Mouse (Mus musculus): Measurements from ENCODE around the gene Gm28372. TPM values are rescaled to one million over a fixed set of nuclear protein-coding genes. Genes with fewer than 3 reads are reported as not detected.
A peak's percentile ranks its signal among the peaks of the same experiment; 100 is the strongest.

Gm28372 gene
- total RNA-seq, 1 experiment from 2014 or later = not detected

- DNase-seq = no peak
These were observed 46.2 kb downstream of the Gm28372 start for GRCm38 (mm10) chr2:130451086-130451726.

- DNase-seq = no peak
These were observed 46.7 kb downstream of the Gm28372 start for GRCm38 (mm10) chr2:130451727-130452090.

- no peak for DNase-seq
These were observed 47.2 kb downstream of the Gm28372 start for GRCm38 (mm10) chr2:130452266-130452665.

GRCm38 (mm10) chr2:130453421-130453820, 48.4 kb downstream of the Gm28372 start:
- no peak for DNase-seq

GRCm38 (mm10) chr2:130454748-130455370, 49.8 kb downstream of the Gm28372 start:
- peak; percentile 20 for DNase-seq

Other genes starting within 250 kb of the Gm28372 start
- gene Snrpb, start 225.8 kb upstream of the Gm28372 start, total RNA-seq (2021) = 182 and 196 TPM in 2 replicates
- gene Tmc2, start 210.0 kb upstream of the Gm28372 start, total RNA-seq (2021) = not detected in 2 replicates
- 115 and 124 TPM in 2 replicates for gene Nop56, start 130.8 kb upstream of the Gm28372 start, total RNA-seq (2021)
- gene Idh3b, start 120.7 kb upstream of the Gm28372 start, total RNA-seq (2021) = 729 and 784 TPM in 2 replicates
- 3.6 and 4.2 TPM in 2 replicates for gene Ebf4, start 110.1 kb upstream of the Gm28372 start, total RNA-seq (2021)
- gene Cpxm1, start 7.7 kb upstream of the Gm28372 start, total RNA-seq (2021) = 10.2 and 12.2 TPM in 2 replicates
- not detected in 2 replicates for gene 1700020A23Rik, start within 50 bp of the Gm28372 start, total RNA-seq (2021)
- gene Tmem239, start 1.2 kb downstream of the Gm28372 start, total RNA-seq (2021) = not detected in 2 replicates
- 51.3 and 54.4 TPM in 2 replicates for gene Vps16, start 19.1 kb downstream of the Gm28372 start, total RNA-seq (2021)
- gene Pced1a, start 19.5 kb downstream of the Gm28372 start, total RNA-seq (2021) = 13.6 TPM in 2 replicates
- 100 and 101 TPM in 2 replicates for gene Ptpra, start 45.0 kb downstream of the Gm28372 start, total RNA-seq (2021)
- 54.5 and 63.2 TPM in 2 replicates for gene Mrps26, start 158.5 kb downstream of the Gm28372 start, total RNA-seq (2021)
- gene Oxt, start 170.9 kb downstream of the Gm28372 start, total RNA-seq (2021) = not detected in 2 replicates
- not detected in 2 replicates for gene Avp, start 177.3 kb downstream of the Gm28372 start, total RNA-seq (2021)
- 13.4 and 14.0 TPM in 2 replicates for gene Fastkd5, start 224.8 kb downstream of the Gm28372 start, total RNA-seq (2021)
- gene Ubox5, start 224.8 kb downstream of the Gm28372 start, total RNA-seq (2021) = 5.1 and 5.6 TPM in 2 replicates
- gene Lzts3, start 237.6 kb downstream of the Gm28372 start, total RNA-seq (2021) = 9.5 and 11.1 TPM in 2 replicates

Measured in adrenal gland, postnatal 14 days (tissue).